Mouse (Mus musculus) liver, embryonic 14.5 days (tissue): ENCODE results near the gene Ttll3. TPM values are rescaled to one million over a fixed set of nuclear protein-coding genes. Genes with fewer than 3 reads are reported as not detected.

Experiments
- ATAC-seq: fragments of 200-750 bp; cut with Nextera tagmentation; 2 replicates; pipeline ENCODE4 v1.8.0; 2017; ENCODE audit warnings: moderate number of reproducible peaks, mild to moderate bottlenecking, moderate library complexity; ENCODE audit not compliant: insufficient read depth
- DNase-seq, 3 experiments: peaks; one replicate each; pipeline ENCODE4 v3.0.0-alpha.2; 2012 to 2013; ENCODE audit warnings: low read depth in 3 of 3, low spot score in 3 of 3
- H3K27ac ChIP-seq: fragments of 300-500 bp; sonication (generic); 2 replicates; pipeline ENCODE4 v1.5.1; 2014; ENCODE audit warnings: moderate library complexity, mild to moderate bottlenecking, control low read depth, inconsistent platforms
- H3K27me3 ChIP-seq: fragments of 300-500 bp; sonication (generic); 2 replicates; pipeline ENCODE4 v1.6.1; 2014; ENCODE audit warnings: mild to moderate bottlenecking, low read length, moderate library complexity; ENCODE audit not compliant: control insufficient read depth, insufficient read depth
- H3K36me3 ChIP-seq: fragments of 300-500 bp; sonication (generic); replicated peaks from 2 replicates; pipeline ENCODE4 v1.6.1; 2014; ENCODE audit warnings: low read depth; ENCODE audit not compliant: control insufficient read depth, insufficient read depth
- H3K4me1 ChIP-seq, 2 experiments: fragments of 200-500 bp in 1 of 2; fragments of 300-500 bp in 1 of 2; sonication (generic) in 1 of 2; replicated peaks; 2 replicates each; pipeline ENCODE4 v1.6.1; 2012 to 2014; ENCODE audit warnings: antibody characterized with exemption in 1 of 2, inconsistent platforms in 1 of 2, low read length in 1 of 2; ENCODE audit not compliant: control insufficient read depth in 2 of 2, insufficient read depth in 2 of 2
- H3K4me2 ChIP-seq: fragments of 300-500 bp; sonication (generic); 2 replicates; pipeline ENCODE4 v1.6.1; 2014; ENCODE audit warnings: low read depth, mild to moderate bottlenecking, control low read depth, moderate library complexity
- H3K4me3 ChIP-seq, 2 experiments: fragments of 200-500 bp in 1 of 2; fragments of 300-500 bp in 1 of 2; sonication (generic) in 1 of 2; 2 replicates each; pipeline ENCODE4 v1.5.1; 2012 to 2014; ENCODE audit warnings: low read depth in 2 of 2, low read length in 2 of 2, mild to moderate bottlenecking in 2 of 2, control low read depth in 1 of 2, inconsistent platforms in 1 of 2, moderate library complexity in 1 of 2; ENCODE audit not compliant: insufficient read depth in 1 of 2
- H3K9ac ChIP-seq: fragments of 300-500 bp; sonication (generic); replicated peaks from 2 replicates; pipeline ENCODE4 v1.6.1; 2014; ENCODE audit warnings: mild to moderate bottlenecking, control low read depth, moderate library complexity
- H3K9me3 ChIP-seq: fragments of 300-500 bp; sonication (generic); 2 replicates; pipeline ENCODE4 v1.6.1; 2016; ENCODE audit warnings: low read length, mixed read lengths; ENCODE audit not compliant: control insufficient read depth
- CTCF ChIP-seq: IDR thresholded peaks from 2 replicates; pipeline ENCODE4 v1.5.1; 2016; ENCODE audit warnings: antibody characterized with exemption, low read depth, control low read depth
- EP300 ChIP-seq: IDR thresholded peaks from 2 replicates; pipeline ENCODE4 v1.6.1; 2016; ENCODE audit warnings: antibody characterized with exemption, low read depth
- WGBS: fragments of 180-500 bp; shearing (Covaris S2); extraction: QIAGEN DNeasy Blood & Tissue Kit; methylation state at CpG from one replicate; pipeline ENCODE4 v1.1.7; 2014; ENCODE audit not compliant: insufficient replicate concordance; 5-methylcytosine and 5-hydroxymethylcytosine counted together
- polyA plus RNA-seq, 2 experiments: library from polyadenylated mRNA; depleted of rRNA in 1 of 2; stranded (reverse) in 1 of 2; unstranded in 1 of 2; fragments of >200 nt; fragmentation: Nextera tagmentation in 1 of 2; extraction: Ambion mirVana in 1 of 2; gene quantifications; 2 replicates each; pipeline versions ENCODE4 v1.2.1 to v1.2.3; 2012 to 2014

Ttll3 gene
- polyA plus RNA-seq, 2 experiments = 0.41 to 1.6 TPM

DNA sequence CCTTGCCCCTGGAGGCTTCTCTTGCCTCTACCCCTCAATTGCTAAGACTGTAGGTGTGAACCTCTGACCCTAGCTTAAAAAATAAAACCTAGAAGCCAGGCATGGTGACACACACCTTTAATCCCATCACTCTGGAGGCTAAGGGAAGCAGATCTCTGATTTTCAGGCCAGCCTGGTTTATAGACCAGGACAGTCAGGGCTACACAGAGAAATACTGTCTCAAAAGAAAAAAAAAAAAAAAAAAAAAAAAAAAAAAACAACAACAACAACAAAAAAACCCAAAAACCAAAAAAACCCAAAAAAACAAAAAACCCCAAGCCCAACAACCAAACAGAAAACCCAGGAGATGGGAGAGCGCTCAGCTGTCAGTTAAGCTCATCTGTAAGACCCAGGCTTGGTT is 21.5 kb upstream of the Ttll3 start:
- ATAC-seq (no peak), DNase-seq (no peak)
- WGBS = 80% methylated on average over 1 of the region's 1 CpGs
- no peaks in the 10 kb centered on the region for H3K9me3 ChIP-seq
- H3K4me3 ChIP-seq = no peak overlapping the region
- no peak overlapping the region for H3K27ac ChIP-seq
- peaks cover 2% of the 10 kb centered on the region in 2 experiments; a peak in 3 of 4 replicates for H3K4me1 ChIP-seq
- TF ChIP-seq EP300 (no peak), CTCF (no peak)
- peaks cover 28% of the 10 kb centered on the region for H3K36me3 ChIP-seq
- no peaks in the 10 kb centered on the region for H3K27me3 ChIP-seq
- no peak overlapping the region for H3K9ac ChIP-seq
- H3K4me2 ChIP-seq = no peak overlapping the region

DNA sequence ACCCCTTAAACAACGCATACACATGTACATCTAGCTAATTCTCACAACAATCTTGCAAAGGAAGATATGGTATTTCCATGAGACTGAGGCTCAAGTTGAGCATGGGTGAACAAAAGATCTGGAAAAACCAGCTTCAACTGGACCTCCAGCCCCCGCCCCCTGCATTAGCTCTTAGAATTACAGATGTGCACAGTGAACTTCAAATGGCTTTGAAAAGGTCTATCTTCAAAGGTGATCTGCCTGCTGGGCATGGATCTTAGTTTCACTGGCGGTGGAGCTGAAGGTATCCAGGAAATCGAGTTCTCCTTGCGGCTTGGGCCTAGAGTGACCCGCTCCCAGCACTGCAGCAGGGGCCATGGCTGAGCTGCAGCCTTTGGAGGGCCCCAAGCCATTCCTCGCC is 20.9 kb upstream of the Ttll3 start:
- no peaks in the 10 kb centered on the region for H3K9me3 ChIP-seq
- no peak overlapping the region for H3K4me2 ChIP-seq
- no peak overlapping the region for H3K27ac ChIP-seq
- H3K9ac ChIP-seq = no peak overlapping the region
- H3K4me3 ChIP-seq = no peak overlapping the region
- peaks cover 6 to 7% of the 10 kb centered on the region in 2 experiments for H3K4me1 ChIP-seq
- WGBS = 78% methylated on average over 7 of the region's 7 CpGs
- DNase-seq = no peak
- TF ChIP-seq EP300 (no peak), CTCF (no peak)
- no peak for ATAC-seq
- peaks cover 28% of the 10 kb centered on the region for H3K36me3 ChIP-seq
- no peaks in the 10 kb centered on the region for H3K27me3 ChIP-seq

DNA sequence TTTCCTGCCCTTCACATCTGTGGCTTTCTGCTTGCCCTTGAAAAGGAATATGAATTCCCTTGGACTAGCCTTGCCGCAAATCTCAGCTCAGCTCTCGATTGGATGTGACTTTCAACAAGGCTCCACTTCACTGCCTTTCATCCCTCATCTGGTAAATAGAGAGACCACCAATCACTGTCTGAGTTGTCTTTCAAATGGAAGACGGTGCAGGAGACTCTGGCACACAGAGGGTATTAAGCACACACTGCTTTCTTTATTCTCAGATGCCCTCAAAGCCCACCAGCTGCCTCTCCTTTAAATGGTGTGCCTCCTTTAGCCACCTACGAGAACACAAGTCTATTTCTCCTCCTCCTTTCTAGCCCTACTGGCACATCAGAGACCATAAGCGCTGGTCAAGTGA is 20.5 kb upstream of the Ttll3 start:
- H3K4me1 ChIP-seq = peaks cover 10 to 12% of the 10 kb centered on the region in 2 experiments
- peaks cover 28% of the 10 kb centered on the region for H3K36me3 ChIP-seq
- TF ChIP-seq EP300 (no peak), CTCF (no peak)

DNA sequence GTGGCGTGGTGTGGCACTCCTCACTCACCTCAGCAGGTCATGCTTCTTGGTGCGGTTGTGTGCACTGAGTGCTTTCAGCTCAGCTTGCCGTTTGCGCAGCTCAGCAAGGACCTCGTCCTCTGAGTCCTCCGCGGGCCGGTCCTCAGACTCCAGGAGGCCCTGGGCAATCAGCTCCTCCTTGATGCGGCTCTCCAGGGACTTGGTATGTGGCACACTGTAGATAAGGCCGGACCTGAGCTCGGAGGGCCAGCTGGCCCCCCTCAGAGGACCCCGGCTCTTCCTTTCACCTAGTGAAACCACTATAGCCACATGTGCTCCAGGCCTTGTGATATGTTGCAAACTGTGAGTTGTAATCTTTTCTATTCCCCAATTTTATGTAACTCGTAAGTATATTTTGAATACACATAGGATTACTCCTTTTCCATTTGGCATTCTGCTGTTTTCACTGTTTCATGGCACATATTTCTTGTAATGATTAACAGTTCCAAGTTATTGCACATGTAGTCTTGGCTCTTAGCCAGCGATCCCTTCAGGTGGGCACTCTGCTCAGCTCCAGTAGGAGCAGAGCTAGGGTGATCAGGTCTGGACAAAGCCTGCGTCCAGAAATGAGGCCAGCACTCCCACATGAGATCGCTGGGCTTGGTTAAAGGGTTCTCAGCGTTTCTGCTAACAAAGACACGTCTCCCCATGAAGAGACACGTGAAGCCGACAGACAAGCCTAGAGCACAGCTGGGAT is 18.7 kb upstream of the Ttll3 start:
- Histone ChIP-seq H3K27me3 (no peaks in the 10 kb centered on the region), H3K4me3 (no peak overlapping the region), H3K9ac (no peak overlapping the region), H3K4me1 (peaks cover 16 to 17% of the 10 kb centered on the region in 2 experiments), H3K4me2 (no peak overlapping the region), H3K27ac (no peak overlapping the region), H3K9me3 (no peaks in the 10 kb centered on the region), H3K36me3 (peaks cover 38% of the 10 kb centered on the region)
- no peak for TF ChIP-seq EP300
- DNase-seq (no peak), ATAC-seq (no peak)
- 81% methylated on average over 20 of the region's 20 CpGs for WGBS

More for the DNA sequence above, 20.5 kb upstream of the Ttll3 start:
- no peak overlapping the region for H3K9ac ChIP-seq
- no peaks in the 10 kb centered on the region for H3K27me3 ChIP-seq
- no peaks in the 10 kb centered on the region for H3K9me3 ChIP-seq
- DNase-seq (no peak), ATAC-seq (no peak)
- no peak overlapping the region for H3K4me2 ChIP-seq
- H3K4me3 ChIP-seq = no peak overlapping the region
- WGBS = 90% methylated on average over 5 of the region's 5 CpGs
- H3K27ac ChIP-seq = no peak overlapping the region

DNA sequence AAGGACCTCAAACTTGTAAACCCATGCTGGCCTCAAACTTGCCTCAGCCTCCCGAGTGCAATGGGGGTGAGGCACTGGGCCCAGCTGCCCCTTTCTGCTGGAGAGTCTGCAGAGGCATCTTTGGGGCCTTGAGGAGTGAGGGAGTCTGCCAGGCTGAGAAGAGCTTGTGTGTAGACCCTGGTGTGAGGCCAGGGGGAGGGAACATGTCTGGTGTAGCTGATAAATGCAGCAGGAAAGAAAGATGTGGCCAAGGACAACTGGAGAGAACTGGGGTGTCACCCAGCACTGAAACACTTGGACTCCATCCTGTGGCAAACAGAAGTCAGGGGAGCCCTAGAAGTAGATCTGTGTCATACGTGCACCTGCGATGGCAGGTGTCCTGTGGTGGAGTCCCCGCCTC is 15.6 kb upstream of the Ttll3 start:
- peak overlapping the region; percentile 19 for H3K9ac ChIP-seq
- WGBS = 43% methylated on average over 4 of the region's 4 CpGs
- ATAC-seq (peak; percentile 25), DNase-seq (peak; percentile 27 to 47 (median 45))
- TF ChIP-seq EP300 = peak; percentile 71
- TF ChIP-seq CTCF = peak; percentile 34
- peaks cover 22 to 23% of the 10 kb centered on the region in 2 experiments for H3K4me1 ChIP-seq
- peaks cover 41% of the 10 kb centered on the region for H3K36me3 ChIP-seq
- no peaks in the 10 kb centered on the region for H3K27me3 ChIP-seq
- H3K27ac ChIP-seq = peak overlapping the region; percentile 47
- H3K4me3 ChIP-seq = peak overlapping the region in 1 of 2 experiments; percentile 8; a peak in 1 of 4 replicates
- H3K4me2 ChIP-seq = peak overlapping the region; percentile 38
- H3K9me3 ChIP-seq = no peaks in the 10 kb centered on the region
